Mouse (Mus musculus) 3T3-L1 (cell line): ENCODE measurements around the gene Magea4.

Source experiments
- DNase-seq: peaks from one replicate; pipeline ENCODE4 v3.0.0-alpha.2; 2015; ENCODE audit warnings: low read depth, low spot score

Magea4 gene

DNA sequence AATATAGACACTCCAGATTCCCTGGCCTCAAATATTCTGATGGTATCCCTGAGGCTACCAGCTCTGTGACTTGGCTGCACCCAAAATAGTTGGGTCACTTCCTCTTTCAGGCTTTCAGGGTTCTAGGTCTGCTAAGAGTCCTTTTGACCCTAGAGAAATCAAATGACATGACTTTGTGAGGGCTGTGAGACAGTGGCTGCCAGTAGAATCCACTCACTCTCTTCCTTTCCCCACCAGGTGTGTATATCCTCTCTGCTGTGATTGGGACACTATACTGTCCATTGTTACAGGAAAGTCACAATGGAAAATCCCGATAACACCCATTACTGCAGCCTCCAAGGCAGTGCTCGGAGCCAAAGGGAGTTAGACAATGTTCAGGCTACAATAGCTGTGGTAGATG is at the start of gene Magea4:
Gene Magea4, plus strand, starts transcription at position 301 of the 400 bp plus-strand sequence.
- no peak for DNase-seq

GRCm38 (mm10) chrX:72202944-72203554 is 18.8 kb upstream of the Magea4 start:
- peak; percentile 7 for DNase-seq

- DNase-seq = no peak
Observed at GRCm38 (mm10) chrX:72270637-72271036, 48.8 kb downstream of the Magea4 start.
